Mouse (Mus musculus): ENCODE measurements around the gene Eid1. TPM values are rescaled to one million over a fixed set of nuclear protein-coding genes. Genes with fewer than 3 reads are reported as not detected.
A peak's percentile ranks its signal among the peaks of the same experiment; 100 is the strongest.

The Eid1 gene
- 100 to 1,000 TPM; 268 to 295 TPM for total RNA-seq (2021)

GRCm38 (mm10) chr2:125672957-125673631 is at the start of gene Eid1:
Eid1 (plus strand) TSS chr2:125673095.
- peak; percentile 75 to 76 for DNase-seq (ENCODE audit: extremely low spot score in 1 of 2, low spot score in 1 of 2)

- DNase-seq (ENCODE audit: extremely low spot score in 1 of 2, low spot score in 1 of 2): no peak
Measured at GRCm38 (mm10) chr2:125623211-125623610, 49.7 kb upstream of the Eid1 start.

DNA sequence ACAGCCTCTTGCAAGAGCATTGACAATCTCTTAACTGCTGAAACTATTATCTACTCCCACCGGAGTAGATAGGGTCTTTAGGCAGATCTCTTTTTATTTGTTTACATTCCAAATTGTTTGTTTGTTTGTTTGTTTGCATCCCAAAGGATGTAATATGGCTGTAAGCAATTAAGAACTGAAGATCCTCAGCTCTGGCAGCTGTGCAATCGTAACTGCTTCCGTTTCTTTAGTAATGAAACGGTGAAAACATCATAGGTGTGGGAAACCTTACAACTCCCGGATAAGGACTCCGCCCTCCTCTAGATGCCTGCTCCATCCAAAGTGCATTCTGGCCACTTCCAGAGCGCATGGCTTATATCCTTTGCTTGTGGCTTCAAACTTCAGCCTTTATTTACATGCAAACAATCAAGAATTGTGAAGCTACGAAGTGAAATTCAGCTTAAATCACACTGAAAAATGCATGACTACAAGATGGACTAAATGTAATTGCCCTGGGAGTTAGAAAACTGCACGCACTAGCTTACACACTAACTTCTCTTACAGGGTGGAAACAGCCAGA is 48.7 kb upstream of the Eid1 start:
- no peak for DNase-seq (ENCODE audit: extremely low spot score in 1 of 2, low spot score in 1 of 2)

DNA sequence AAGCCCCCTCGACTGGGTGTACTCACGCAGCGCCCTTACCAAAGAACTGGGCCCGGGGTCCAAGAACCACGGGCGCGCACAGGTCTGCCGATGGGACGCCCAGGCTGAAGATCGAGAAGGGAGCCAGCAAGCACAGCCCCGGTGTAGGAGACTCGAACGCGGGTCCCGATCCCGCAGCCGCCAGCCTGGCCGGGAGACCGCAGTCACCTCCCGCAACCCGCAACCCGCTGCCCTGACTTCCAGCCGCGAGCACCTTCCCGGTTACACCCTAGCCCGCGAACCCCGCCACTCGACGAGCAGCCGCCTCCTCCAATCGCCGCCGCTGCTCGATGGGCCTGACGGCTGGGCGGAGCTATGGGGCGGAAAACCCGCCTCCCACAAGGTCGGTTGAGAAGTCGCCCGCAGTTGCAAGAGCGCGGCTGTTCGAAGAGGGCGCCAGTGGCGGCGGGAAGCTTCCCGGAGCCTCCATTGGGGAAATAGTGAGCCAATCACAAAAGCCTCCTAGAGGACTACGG is 48.0 kb upstream of the Eid1 start, which contains the start of gene Cep152:
Cep152 (minus strand) TSS at position 277 of the 515 bp plus-strand sequence.
- peak; percentile 87 to 88 for DNase-seq (ENCODE audit: extremely low spot score in 1 of 2, low spot score in 1 of 2)

GRCm38 (mm10) chr2:125626536-125626935 is 46.4 kb upstream of the Eid1 start:
- DNase-seq (ENCODE audit: extremely low spot score in 1 of 2, low spot score in 1 of 2): no peak

- DNase-seq (ENCODE audit: extremely low spot score in 1 of 2, low spot score in 1 of 2): no peak
Measured at GRCm38 (mm10) chr2:125628487-125628886, 44.4 kb upstream of the Eid1 start.

GRCm38 (mm10) chr2:125630010-125630409 is 42.9 kb upstream of the Eid1 start:
- no peak for DNase-seq (ENCODE audit: extremely low spot score in 1 of 2, low spot score in 1 of 2)

DNA sequence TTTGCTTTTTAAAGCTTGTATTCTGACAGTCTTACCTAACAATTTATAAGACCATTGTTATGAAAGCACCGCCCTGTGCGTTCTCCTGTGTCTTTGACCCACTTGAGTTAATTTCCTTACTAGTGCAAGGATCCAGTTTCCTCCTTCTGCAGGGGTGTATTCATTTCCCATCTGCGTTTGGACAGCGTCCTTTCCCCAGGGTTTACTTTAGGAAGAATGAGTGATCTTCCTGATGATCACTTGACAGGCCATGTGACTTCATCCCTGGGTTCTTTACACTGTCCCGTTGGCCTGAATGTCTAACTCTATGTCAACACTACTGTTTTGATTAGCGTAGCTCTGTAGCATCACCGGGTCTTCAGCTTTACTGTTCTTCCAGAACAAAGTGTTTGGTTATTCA is 35.6 kb upstream of the Eid1 start:
- no peak for DNase-seq (ENCODE audit: extremely low spot score in 1 of 2, low spot score in 1 of 2)

GRCm38 (mm10) chr2:125644912-125645311 is 28.0 kb upstream of the Eid1 start:
- no peak for DNase-seq (ENCODE audit: extremely low spot score in 1 of 2, low spot score in 1 of 2)

DNA sequence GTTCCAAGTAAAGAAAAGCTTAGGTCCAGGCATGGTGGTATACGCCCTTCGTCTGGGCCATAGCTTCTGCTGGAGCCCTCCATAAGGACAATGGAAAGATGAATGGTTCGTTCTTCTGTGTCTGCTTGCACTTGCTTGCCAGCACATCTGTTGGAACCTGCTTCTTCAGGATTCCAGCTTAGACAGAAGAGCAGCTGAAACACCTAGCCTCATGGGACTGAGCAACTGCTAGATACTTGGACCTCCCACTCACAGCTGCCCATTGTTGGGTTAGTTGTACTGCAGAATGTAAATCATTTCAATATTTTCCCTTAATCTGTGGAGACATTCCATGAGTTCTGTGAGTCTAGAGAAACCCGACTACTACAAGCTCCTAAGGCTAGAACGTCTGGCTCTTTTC is 22.9 kb upstream of the Eid1 start:
- DNase-seq (ENCODE audit: extremely low spot score in 1 of 2, low spot score in 1 of 2): no peak

DNA sequence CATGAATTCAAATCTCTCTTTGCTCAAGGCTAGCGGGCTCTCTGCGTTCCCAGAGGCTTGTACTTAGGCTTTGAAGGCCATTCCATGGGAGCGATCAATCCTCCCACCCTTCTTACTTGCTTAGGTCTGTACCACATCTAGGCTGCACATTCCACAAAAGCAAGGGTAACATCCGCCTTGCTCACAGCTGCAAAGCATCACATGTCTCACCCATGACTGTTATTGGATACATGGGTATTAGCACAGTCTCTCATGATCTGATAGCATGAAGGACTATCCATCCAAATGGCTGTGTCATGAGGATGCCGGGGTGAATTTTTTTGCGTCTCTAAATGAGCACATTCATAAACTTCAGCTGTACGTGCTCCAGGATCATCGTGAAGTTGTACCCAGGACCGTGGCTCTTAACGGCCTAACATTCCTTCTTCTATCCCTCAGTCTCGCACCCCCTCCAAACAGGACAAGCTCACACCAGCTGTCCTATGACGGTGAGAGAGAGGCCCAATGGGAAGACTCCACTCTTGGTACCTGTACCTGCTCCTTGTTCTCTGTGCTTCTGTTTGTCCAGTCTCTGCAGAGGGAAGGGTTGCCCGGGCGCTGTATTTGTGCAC is 22.0 kb upstream of the Eid1 start:
- no peak for DNase-seq (ENCODE audit: extremely low spot score in 1 of 2, low spot score in 1 of 2)

DNA sequence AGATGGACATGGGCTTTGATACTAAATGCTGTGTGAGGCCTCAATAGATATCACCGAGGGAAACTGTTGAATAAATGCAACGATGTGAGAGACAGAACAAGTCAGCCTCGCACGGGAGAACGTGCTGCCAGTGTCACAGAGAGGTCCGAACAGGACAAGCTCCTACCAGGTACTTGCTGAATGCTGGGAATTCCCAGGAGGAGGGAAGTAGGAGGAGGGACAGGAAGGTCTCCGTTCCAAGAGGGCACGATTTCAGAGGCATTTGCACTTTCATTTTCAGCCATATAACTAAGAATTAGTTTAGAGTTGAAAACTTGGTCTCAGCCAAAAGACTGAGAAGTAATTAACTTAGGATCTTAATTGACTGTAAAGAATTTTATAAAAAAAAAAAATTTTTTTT is 21.3 kb upstream of the Eid1 start:
- no peak for DNase-seq (ENCODE audit: extremely low spot score in 1 of 2, low spot score in 1 of 2)

DNA sequence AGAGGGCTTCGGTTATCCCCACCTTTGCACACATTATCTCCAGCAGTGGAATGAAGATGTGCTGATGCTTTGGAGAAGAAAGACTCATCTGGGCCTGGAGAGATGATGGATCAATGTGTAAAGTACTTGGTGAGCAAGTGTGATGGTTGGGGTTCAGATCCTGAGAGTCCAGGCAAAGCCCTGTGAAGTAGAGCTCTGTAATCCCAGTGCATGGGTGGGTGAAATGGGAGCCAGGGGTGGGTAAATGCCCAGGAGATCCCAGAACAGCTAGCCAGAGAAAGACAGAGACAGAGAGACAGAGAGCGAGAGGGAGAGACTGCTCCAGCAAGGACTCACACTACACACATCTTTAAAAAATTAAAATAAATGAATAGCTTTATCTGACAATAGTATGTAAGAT is 19.6 kb upstream of the Eid1 start:
- no peak for DNase-seq (ENCODE audit: extremely low spot score in 1 of 2, low spot score in 1 of 2)

DNA sequence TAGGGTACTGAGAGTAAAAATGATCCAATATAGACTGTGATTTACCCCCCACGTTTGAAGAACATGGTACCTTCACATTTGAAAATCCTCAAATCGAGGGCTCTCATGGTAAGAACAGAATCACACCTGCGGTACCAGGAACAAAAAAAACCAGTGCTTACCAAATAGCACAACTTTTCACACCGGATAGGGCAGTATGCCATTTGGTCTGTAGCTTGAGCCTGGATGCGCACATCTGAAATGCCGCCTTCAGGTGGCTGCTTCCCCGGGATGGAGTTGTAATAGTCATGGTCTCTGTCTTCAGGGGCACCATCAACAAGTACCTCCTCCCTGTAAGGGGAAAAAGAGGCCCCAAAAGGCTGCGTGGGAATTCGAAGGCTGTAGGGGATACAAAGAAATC is 17.5 kb upstream of the Eid1 start:
- DNase-seq (ENCODE audit: extremely low spot score in 1 of 2, low spot score in 1 of 2): no peak

- peak in 1 of 2 experiments; percentile 69 for DNase-seq (ENCODE audit: extremely low spot score in 1 of 2, low spot score in 1 of 2)
Measured at GRCm38 (mm10) chr2:125659823-125660536, 12.9 kb upstream of the Eid1 start.

DNA sequence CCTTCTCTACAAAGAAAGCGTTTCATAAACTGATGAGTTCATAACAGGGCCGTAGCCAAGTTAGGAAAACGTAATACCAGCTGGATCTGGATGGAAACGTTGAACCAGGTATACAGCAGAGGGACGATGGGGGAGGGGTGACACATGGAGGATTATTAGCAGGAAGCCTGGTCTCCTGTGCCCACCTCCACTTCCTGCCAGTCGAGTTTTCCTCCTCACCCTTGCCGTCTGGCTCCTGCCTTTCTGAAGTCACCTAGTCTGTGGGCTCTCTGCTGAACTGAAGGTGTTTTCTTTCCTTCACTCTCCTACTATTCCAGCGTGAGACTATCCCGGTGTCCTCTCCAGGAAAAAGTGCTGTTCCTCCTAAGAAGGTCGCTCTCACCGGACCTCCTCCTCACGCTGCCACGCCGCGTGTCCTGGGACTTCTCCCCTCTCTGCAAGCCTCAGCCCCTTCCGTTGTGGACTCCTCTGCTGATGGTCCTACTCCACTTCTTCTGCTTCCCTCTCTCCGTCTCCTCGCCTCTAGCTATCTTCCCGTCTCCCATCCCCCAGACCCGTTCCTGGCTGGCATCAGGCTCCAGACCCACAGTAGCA is 12.3 kb upstream of the Eid1 start:
- no peak for DNase-seq (ENCODE audit: extremely low spot score in 1 of 2, low spot score in 1 of 2)

DNA sequence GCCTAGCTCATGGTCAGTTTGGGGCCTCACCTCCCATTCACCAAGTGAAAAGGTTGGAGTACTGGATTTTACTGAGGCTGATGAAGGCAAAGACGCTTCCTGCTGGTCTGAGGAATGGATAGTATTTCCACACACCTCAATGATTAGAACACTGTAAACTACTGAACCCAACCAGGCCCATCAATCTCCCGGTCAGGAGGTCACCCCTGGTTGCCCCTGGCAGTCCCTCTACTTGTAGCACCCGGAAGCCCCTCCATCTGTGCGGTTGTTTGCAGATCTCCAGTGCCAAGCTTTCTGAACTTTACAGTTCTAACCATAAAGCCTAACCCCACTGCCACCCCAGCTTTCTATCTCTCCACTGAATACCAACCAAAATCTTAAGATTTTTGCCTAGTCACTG is 11.7 kb upstream of the Eid1 start:
- no peak for DNase-seq (ENCODE audit: extremely low spot score in 1 of 2, low spot score in 1 of 2)

GRCm38 (mm10) chr2:125662517-125662916 is 10.4 kb upstream of the Eid1 start:
- no peak for DNase-seq (ENCODE audit: extremely low spot score in 1 of 2, low spot score in 1 of 2)

DNA sequence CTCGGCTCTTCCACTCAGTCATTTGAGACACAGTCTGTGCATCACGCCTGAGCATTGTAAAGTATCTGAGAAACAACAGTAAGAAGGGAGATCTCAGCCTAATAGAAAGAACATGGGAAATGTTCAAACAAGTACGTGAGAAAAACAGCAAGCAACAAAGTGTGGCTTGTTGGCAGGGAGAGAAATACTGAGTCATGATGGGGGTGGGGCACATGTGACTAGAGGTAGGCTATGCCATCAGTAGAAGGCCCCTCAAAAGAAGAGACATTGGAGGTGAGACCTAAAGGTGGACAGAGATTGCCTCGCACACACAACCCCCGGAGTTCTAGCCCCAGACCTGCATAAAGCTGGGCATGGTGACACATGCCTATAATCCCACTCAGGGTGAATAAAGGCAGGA is 7.7 kb upstream of the Eid1 start:
- DNase-seq (ENCODE audit: extremely low spot score in 1 of 2, low spot score in 1 of 2): no peak

DNA sequence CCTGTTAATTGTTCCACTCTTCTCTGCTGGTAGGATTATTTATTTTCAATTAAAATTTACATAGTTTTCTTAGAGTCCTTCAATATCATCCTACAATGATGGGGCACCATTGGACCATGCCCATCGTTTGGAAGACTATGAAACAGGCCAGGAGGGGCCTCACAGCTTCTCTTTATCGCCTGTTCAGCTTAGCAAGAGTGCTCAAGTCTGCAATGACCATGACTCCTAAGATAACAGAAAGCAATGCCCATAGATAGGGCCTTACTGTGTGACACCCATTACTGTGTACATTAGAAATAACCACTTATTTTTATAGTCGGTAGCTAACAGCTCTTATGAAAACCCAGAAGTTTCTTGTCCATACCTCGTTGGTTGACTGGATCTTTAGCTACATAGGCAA is 7.0 kb upstream of the Eid1 start:
- DNase-seq (ENCODE audit: extremely low spot score in 1 of 2, low spot score in 1 of 2): no peak

DNA sequence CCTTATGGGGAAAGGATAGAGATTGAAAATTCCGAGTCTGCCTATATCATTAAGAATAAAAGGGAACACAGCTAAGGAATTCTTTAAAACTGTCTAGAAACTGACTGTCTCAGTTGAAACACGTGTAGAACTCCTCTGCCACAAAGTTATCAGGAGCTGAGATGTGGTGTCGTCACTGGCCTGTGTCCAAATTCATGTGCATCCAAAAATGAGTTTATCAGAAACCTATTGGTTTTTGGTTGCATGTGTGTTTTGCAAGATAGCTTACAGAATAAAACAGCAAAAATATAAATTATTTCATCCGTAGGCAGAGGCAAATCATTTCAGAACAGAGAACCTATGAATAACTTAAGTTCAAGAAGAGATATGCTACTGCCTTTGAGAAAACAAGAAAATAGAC is 6.2 kb upstream of the Eid1 start:
- no peak for DNase-seq (ENCODE audit: extremely low spot score in 1 of 2, low spot score in 1 of 2)

Measured in layer of hippocampus, postnatal 25 days (tissue).